Mouse (Mus musculus) thymus, adult 2 months (tissue): Measurements from ENCODE around the gene Slc6a21.

Experiments used
- CTCF ChIP-seq: fragments of 200-500 bp; IDR thresholded peaks from 2 replicates; pipeline ENCODE4 v1.5.1; 2012; ENCODE audit warnings: mild to moderate bottlenecking, control low read depth, low read length, moderate library complexity, borderline replicate concordance; ENCODE audit not compliant: control insufficient read depth, poor library complexity, insufficient read depth; ENCODE audit errors: extremely low read depth
- POLR2A ChIP-seq: fragments of 200-500 bp; IDR thresholded peaks from 2 replicates; pipeline ENCODE4 v1.6.1; 2012; ENCODE audit warnings: mild to moderate bottlenecking, low read length, control low read depth, moderate library complexity; ENCODE audit not compliant: control insufficient read depth, poor library complexity, insufficient read depth; ENCODE audit errors: extremely low read depth

- TF ChIP-seq CTCF (no peak), POLR2A (no peak)
Observed at GRCm38 (mm10) chr7:45235656-45236180, 41.6 kb upstream of the Slc6a21 start.
